Mouse (Mus musculus): ENCODE data around the gene Ndufa3.

Ndufa3 gene

DNA sequence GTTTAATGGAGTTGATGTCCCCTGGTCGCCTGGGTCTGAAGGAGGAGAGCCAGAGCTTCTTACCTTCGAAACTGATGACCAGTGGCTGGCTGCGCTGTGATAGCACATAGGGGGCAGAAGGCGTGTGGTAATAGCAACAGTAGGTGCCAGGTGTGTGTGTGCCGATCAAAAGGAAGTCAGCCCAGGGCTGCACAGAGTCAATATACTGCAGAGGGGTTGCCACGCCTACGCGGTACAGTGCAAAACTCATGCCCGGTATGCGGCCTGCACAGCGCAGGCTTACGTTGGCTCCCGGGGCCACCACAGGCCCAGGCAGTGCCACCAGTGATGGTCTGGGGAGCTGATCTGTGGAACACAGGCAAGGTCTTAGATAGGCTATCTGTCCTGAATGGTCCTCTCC is 6.2 kb upstream of the Ndufa3 start:
- 91% methylated on average over 13 of the region's 13 CpGs for WGBS

DNA sequence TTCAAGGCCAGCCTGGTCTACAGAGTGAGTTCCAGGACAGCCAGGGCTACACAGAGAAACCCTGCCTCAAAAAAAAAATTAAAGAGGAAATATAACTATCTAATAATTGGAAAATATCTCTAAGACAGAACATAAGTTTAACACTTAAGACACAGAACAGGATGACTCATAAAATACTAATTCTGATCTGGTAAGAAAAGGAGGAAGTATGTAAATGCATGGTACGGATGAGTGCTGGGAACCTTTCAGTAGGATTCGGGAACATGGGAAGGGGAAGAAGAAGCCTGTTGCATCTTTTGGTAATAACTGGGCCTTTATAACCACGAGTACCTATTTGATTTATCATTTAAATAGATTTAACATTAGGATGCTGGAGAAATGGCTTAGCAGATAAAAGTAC is 3.2 kb upstream of the Ndufa3 start:
- 79% methylated on average over 3 of the region's 3 CpGs for WGBS

DNA sequence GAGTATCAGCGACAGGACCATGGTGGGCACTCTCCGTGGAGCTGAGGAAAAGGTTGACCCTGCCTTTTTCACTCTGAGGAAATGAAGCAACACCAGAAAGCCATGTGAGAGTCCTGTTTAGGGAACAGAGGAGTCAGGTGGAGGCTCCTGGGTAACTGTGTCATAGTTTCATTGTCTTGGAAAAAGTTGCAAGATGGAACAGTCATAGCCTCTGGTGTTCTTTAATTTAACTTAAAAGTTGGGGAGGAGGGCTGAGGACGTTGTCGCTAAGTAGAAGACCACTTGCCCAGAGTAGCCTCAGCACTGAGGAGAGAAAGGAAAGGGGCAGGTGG is 1.1 kb upstream of the Ndufa3 start, which contains the start of gene Oscar:
Gene Oscar, minus strand, starts transcription at position 101 of the 332 bp plus-strand sequence.
- WGBS, result 81% methylated on average over 4 of the region's 4 CpGs

DNA sequence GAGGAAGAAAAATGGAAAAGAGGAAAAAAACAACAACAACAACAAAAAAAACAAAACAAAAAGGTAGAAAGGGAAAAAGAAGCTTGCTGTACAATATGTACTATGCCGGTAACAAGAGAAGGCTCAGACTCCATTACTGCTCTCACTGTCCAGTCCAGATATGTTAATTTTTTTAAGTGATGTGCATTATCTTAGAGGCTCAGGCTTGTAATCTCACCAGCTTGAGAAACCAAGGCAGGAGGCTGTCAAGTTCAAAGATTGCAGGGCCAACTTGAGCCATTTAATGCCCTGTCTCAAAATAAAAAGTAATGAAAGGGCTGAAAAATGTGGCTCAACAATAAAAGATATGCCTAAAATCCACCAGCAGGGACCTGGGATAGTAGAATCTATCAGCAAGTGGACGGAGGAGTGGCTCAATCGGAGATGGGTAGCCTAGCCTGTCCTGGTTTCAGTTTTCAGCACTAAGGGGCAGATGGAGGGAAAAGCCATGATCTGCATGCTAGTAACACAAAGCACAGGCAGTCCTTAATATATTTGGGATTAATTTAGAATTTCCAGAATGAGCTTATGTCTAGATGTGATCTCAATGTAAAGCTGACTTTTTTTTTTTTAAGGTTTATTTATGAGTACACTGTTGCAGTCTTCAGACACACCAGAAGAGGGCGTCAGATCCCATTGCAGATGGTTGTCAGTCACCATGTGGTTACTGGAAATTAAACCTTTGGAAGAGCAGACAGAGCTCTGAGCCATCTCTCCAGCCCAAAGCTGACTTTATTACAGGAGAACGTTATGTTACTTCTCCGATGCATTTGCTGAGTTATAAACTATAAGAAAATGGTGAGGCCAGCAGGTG is 558 bp upstream of the Ndufa3 start:
- 36% methylated on average over 6 of the region's 6 CpGs for WGBS

DNA sequence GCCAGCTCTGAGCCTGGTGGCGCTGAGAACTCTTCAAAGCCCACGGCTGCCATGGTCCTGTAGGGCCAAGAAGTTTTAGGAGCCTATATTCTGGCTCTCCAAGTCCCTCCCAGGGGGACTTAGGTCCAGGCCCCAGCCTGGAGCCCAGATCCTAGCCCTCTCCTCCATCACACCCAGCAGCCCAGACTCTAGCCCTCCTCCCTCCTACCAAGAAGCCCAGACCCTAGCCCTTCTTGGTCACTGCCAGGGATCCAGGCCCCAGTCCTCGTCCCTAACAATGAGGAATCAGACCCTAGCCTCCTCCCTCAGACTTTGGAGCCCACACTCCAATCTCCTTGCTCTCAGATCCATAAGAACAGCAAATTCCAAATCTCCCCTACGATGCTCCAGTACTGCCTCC is 11.9 kb downstream of the Ndufa3 start:
- 35% methylated on average over 4 of the region's 4 CpGs for WGBS

DNA sequence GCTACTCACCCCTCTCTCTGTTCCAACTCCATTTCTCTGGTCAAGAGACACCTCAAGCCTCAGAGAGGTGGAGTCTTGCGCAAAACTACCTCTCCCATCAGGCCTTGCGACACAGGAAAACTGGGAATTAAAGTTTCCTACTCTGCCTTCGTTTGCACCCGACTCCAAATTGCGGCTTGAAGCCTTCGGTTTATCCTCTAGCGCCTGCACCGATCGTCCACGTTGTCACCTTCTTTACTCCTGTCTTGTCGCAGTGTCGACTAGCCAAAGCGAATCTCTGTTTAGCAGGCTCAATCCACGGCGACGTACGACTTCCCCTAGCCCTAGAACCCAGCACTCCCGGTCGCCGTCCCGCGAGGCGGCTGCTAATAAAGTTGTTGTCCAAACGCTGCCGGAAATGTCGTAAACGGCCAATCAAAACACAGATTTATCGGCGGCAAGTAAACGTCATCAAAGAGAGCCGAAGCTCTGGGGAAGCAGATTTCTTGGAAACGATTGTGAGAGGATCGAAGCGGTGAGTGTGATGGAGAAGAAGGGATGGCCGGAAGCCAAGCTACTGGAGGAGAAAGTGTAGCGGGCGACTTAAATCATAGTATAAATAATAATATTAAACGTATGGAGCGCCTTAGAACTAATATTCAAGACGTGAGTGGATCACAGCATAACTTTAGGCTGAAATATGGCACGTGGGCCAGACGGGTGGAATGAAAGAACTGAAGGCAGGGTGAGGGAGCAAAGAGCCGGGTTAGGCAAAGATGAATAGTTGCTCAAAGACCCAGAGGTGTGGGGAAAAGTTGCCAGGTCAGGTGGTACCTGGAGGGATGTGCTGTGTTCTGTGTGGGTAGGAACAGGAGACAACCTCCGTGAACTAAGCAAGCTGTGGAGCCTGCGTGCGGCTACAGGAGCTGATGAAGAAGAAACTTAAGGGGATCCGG is 12.6 kb downstream of the Ndufa3 start, which contains the start of the genes Tfpt and Prpf31:
Gene Tfpt, minus strand, starts transcription at position 387 of the 935 bp plus-strand sequence.
Gene Prpf31, plus strand, starts transcription at position 443 of the 935 bp plus-strand sequence.
- under 1% methylated on average over 47 of the region's 47 CpGs for WGBS

DNA sequence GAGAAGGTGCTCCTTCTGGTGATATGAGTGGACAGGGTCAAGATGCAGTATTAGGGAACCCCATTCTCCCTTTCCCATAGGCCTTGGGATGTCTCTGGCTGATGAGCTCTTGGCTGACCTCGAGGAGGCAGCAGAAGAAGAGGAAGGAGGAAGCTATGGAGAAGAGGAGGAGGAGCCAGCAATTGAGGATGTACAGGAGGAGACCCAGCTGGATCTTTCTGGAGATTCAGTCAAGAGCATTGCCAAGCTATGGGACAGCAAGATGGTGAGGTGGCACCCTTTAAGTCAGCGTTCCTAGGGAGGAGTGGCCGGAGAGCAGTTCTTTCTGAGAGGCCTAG is 13.3 kb downstream of the Ndufa3 start:
- 57% methylated on average over 3 of the region's 3 CpGs for WGBS

DNA sequence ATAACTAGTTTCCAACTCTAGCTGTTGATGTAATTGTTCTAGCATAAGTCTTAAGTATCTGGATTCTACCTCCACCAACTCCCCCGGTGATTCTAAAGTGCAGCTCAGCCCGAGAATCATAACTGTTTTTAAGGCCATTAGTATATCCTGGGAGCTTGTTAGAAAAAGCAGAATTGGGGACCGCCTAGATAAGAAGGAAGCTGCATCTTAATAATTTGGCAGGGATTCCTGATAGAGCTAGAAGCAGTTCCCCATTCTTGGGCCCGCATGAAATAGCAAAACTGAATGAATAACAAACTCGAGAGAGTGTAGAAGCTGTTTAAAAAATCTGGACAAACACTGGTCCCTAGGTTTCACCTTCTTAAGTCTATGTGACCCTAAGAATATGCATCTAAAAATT is 26.2 kb downstream of the Ndufa3 start:
- WGBS, result 60% methylated on average over 5 of the region's 5 CpGs

DNA sequence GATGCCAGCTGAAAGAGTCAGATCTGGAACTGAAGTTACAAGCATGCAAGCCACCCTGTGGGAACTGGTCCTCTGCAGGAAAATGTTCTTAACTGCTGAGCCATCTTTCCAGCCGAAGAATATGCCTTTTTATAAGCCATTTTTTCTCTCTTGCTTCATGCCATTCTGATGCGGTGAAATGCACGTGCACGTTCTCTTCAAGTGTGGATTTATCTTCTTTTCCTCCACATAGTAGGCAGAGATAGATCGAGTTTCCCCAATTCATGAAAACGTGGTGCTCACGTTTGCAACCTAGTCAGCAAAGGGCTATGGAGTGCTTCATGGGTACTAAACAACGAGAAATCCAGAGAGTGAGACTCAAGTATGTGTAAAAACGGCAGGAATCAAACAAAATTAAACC is 26.7 kb downstream of the Ndufa3 start:
- WGBS, result 6% methylated on average over 9 of the region's 9 CpGs

DNA sequence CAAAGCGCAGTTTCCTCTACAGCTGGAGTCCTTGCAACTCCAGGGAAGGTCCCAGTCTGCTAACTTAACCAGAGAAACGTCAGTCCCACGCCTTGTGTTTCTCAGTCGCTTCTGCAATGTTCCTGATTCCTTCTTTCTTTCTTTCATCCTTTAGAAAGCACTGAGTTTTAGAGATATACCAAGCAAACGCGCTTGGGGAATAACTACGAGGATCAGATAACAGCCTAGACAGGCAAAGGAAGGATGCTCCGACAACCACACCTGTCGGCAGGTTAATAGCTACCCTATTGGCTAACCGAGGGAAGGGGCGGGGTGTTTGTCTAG is 27.1 kb downstream of the Ndufa3 start:
- WGBS, result 1% methylated on average over 11 of the region's 11 CpGs

DNA sequence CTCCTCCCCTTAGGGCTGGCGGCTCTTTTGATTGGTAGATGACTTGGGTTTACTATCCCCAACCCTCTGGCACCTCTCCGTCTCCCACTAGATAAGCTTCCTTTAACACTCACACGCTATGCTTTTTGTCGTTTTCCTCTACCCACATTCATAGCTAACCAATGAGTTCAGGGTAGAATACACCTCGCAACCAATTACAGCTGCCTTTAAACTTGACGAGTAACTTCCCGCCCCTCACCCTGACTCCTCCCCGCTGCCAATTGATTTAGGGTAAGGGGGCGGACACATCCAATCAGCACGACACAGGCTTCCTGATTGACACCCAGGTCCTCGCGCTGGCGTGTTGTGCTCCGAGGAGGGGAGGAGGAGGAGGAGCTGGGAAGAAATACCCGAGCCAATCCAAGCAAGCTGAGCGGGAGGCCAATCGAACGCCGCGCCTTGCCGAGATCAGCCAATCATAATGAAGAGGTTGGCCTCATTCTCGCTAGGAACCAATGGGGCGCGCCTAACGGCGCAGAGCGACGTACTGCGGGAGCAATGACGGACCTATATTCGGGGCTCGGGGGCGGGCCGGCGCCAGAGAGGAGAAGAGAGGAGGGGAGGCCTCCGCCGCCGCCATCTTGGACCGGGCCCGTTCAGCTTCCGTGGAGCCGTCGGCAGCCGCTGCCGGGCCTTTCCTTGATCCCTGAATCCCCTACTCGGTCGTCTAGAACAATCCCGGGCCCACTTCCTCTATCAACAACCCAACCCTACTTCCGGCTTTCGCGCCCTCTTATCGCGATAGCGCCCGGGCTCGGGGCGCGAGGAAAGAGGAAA is 27.7 kb downstream of the Ndufa3 start, which contains the start of gene Cnot3:
Gene Cnot3, plus strand, starts transcription at position 597 of the 816 bp plus-strand sequence.
- under 1% methylated on average over 58 of the region's 58 CpGs for WGBS

DNA sequence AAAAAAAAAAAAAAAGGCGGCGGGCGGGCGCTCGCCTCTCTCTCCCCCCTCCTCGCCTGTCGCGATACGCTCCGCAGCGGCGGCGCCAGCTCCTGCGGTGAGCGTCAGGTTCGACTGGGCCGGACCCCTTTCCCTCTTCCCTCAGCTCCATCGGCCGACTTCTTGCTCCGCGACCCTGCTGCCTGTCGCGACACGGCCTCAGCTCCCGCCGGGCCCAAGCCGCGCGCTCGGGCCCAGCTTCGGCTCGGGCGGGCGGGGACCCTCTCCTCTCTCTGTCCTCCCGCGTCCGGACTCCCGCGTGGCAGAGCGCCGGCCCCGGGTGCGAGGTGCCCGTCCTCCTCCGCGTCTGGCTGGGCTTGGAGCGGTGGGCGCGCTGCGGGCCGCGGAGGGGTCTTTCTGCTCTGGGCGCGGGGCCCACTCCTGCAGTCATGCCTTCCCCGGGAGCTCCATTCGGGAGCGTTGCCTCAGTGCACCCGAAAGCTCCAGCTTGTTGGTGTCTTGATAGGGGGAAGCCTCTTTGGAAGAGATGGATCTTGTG is 28.4 kb downstream of the Ndufa3 start:
- WGBS, result under 1% methylated on average over 53 of the region's 58 CpGs

DNA sequence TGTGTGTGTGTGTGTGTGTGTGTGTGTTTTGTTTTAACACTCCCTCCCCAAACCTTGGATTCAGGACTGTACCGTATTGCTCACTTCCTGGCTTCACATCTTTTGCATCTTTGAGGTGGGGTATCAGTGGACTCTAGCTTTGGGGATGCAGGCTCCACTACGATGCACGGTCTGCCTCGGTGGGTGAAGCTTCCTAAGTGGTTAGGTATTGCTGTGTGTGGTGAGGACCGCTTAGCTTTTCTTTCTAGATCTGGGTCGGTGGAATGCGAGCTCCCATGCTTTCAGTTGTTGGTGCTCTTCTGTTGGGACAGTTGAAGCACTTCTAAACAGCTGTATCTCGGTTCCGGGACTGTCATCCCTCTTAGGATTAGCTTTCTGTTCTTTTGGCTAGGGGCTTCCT is 29.0 kb downstream of the Ndufa3 start:
- WGBS, result 5% methylated on average over 9 of the region's 9 CpGs

DNA sequence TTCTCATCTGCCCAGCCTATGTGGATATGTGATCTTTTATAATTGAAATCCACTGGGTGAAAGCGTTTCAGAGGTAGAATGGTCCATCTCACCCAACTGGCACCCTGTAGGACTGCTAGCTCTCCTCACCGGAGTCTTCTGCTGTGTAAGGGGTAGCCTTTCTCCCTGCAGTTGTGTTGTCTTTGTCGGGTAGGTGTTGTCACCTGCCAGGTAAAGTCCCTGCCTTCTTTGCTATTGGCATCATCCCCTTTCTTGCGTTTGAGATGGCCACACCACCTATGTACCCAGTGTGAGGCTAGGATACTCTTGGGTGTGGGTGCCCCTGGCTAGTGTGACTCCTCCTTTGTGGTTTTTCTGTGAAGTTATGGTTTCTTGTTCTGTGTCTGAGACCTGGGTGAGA is 29.5 kb downstream of the Ndufa3 start:
- WGBS, result 47% methylated on average over 4 of the region's 4 CpGs

DNA sequence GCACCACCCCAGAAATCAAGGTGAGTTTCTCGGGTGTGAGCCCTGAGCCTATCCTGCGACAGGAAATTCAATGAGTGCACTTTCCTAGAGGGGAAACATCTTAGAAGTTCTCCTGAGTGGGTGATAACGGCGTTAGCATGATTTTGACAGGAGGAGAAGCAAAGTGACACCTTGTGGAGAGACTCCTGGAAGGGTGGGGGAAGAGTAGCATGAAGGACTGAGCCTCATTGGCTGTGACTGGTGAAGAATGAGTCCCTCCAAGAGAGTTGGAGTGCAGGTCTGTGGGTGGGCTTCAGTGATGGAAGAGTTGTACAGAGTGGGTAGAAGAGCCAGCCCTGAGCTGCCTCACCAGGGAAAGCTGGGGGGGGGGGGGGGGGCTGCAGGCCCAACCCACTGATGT is 39.8 kb downstream of the Ndufa3 start:
- WGBS, result 61% methylated on average over 4 of the region's 4 CpGs

DNA sequence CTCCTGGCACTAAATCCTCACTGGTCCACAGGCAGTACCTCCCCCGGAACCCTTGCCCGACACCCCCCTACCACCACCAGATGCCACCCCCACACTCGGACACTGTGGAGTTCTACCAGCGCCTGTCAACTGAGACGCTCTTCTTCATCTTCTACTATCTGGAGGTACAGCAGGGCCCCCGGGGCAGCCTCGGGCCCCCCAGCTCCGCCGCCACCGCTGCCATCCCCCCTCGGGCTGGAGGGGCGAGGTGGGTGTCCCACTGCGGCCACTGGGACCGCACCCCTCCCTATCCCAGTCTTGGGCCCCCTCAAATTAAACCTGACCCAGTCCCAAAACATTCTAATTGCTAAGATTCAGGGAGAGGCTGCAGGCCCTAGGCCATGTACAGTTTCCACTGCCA is 41.4 kb downstream of the Ndufa3 start:
- 91% methylated on average over 14 of the region's 14 CpGs for WGBS

DNA sequence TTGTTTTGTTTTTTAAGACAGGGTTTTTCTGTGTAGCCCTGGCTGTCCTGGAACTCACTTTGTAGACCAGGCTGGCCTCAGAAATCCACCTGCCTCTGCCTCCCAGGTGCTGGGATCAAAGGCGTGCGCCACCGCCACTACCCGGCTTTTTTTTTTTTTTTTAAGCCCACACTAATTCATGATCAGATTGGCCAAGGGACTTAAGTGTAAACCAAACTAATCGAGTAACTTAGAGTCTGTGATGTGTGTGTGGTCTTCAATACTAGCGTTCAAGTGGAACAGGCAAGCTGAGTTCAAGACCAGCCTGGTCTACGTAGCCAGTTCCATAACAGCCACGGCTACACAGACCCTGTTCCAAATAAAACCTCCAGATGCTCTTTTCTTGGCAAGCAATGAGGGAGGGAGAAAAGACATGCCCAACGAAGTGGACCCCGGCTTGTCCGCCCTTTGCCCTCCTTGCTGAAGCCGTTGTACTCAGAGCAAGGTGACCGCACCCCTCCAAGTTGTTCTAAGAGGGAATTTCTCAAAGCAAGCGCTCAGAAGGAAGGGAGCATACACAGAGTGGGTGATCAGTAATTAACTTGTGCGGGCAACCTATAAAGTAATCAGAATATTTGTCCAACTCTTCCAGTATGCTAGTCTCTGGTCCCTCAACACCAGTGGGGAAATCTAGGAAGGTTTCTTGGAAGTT is 47.5 kb downstream of the Ndufa3 start:
- 22% methylated on average over 15 of the region's 15 CpGs for WGBS

DNA sequence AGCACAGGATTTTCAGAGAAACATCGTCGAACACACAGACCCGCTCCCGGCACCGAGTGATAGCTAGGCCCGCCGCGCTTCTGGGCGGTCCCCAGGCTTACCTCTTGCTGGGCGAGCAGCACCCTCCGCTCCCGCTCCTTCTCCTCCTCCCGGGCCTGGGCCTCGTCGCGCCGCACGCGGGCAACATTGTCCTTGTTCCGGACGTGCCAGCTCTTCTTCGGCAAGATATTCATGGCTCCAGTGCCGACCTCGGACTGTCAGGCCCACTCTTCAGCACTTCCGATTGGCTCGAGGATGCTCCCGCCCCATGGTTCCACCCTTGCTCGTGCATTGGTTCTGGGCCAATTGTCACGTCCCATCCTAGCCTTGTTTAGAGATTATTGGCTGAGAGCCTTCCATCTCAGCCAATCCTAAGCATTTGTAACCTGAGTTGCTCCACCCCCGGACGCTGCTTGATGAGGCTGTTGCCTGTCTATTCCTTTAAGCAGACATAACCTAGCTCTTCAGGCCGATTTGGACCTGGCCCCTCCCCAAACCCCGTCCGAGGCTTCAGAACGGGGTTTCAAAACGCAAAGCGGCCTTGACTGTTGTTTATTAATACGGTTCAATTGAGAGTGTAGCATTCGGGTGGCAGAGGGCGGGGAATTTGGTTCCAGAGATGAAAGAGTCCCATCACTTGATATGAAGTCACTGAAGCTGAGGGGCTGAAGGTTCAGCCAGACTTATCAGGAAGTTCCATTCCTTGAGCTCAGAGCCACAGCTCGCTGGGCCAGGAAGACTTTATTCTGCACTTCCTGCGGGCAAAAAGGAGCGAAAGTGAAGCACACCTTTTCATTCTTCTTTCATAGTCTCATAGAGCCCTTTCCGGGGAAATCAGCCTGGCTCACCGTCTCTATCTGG is 48.3 kb downstream of the Ndufa3 start, which contains the start of gene Leng1:
Gene Leng1, minus strand, starts transcription at position 626 of the 900 bp plus-strand sequence.
- 2% methylated on average over 45 of the region's 45 CpGs for WGBS

DNA sequence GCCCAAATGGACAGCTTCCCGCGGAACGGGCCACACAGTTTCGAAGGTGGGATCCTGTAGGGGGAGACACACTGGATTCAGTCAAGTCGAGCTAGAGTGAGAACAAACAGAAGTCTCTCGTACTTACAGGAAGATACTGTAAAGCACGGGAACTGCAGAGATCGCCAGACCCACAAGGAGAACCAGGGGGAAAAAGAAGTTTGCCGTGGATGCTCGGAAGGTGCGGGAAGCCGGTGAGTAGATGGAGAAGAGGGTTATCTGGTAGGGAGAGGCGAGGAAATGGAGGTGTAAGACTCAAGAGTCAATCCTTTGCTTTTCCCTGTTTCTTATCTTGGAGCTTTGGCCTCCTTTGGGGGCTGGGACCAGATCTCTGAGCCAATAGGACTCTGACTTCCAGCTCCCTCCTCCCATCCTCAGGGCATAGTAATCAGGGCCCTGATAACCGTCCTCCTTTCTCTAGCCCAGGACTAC is 49.8 kb downstream of the Ndufa3 start:
- 41% methylated on average over 14 of the region's 14 CpGs for WGBS

Measured in cerebral cortex, adult 2 months (tissue).